Mouse (Mus musculus) adrenal gland, adult 8-10 months (tissue): ENCODE results near the gene Galm. TPM values are rescaled to one million over a fixed set of nuclear protein-coding genes. Genes with fewer than 3 reads are reported as not detected.
"Not testable (repeated sequence)": the region's sequence is repeated elsewhere in the genome, so short reads cannot be mapped to it uniquely, and the experiment has no call there.

Experiments used
- DNase-seq: peaks from one replicate; pipeline ENCODE4 v3.0.0; 2022
- total RNA-seq, 4 experiments: library from RNA; stranded (reverse); gene quantifications; 2 replicates each; pipeline ENCODE4 v1.2.4; 2022

Gene Galm
- total RNA-seq, 4 experiments from 2014 or later, result 12.7 to 18.1 (median 14.4) TPM

DNA sequence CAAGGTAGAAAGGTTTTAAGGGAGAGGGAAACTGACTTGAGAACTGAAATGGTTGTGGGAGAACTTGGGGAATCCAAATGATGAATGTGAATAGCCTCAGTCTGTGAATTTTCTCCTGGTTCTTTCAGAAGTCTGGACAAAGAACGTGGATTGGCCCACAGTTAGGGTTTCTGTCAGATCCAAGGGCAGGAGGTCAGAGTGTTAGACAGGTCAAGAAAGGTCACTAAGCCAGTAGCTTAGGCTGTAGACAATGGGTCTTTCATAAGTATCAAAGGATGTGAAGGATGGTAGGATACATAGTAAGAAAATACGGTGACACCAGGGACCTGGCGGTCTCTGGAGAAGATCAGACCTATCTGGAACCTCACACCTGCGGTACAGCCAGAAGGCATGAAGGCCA lies 40.2 kb downstream of the Galm start:
- DNase-seq, result no peak

DNA sequence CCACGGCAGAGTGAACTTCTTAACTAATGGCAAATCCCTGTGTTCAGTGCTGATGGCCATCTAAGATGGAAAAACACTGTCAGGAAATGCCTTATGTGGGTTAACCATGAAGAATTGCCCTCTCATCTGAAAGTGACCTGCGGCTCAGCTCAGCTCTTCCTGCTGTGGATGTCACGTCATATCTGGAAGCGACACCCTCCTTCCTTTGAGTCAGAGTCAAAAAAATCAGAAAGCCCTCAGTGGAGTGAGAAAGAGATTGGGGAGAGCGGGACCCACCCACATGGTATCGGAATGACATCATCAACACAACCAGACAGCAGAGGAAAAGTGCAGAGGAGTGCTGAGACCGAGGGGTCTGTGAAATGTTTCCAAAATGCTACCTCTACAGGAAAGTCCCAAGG lies 40.6 kb downstream of the Galm start:
- no peak for DNase-seq

DNA sequence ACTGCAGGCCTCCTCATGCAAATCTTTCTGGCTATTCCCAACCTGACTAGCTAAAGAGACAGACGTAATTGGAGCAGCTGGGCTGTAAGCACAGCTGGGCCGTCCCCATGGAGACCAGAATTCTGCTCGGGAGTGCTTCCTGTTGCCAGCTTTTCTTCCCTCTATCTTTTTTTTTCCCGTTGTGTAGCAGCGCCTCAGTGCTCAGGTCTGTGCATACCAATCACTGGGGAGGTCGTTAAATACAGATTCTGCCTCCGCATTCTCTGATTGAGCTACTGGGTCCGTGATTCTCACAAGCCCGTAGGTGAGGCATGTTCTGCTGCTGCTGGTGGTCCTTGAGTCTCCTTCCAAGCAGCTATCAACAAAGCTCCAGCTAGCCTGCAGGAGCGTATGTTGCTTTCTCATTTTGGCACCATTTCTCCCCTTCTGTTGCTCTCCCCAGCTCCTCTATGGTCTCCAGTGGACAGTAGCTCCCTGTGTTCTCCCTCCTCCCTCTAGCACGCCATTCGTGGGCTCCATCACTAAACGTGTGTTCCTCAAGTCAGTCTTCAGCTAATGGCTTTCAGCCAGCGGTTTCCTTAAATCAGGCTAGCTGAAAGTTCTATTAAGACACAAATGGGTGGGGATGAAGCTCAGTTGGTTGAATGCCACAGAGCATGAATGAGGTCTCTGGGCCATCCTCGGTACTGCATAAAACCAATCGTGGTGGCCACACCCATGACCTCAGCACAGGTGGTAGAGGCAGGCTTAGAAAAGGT lies 41.3 kb downstream of the Galm start:
- no peak for DNase-seq

DNA sequence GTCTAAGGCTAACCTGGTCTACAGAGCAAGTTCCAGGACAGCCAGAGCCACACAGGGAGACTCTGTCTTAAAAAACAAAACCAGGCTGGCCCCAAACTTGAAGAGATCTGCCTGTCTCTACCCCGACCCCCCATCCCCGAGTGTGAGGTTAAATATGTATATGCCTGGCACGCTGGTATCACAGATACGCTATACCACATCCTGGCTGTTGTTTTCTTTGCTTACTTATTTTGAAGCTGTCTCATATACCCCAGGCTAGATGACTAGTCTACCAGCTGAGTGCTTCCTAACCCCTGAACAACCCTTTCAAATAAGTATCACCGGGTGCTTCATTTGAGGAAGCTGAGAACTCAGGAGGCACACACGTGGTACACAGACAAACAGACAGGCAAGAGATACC lies 42.5 kb downstream of the Galm start:
- no peak for DNase-seq

DNA sequence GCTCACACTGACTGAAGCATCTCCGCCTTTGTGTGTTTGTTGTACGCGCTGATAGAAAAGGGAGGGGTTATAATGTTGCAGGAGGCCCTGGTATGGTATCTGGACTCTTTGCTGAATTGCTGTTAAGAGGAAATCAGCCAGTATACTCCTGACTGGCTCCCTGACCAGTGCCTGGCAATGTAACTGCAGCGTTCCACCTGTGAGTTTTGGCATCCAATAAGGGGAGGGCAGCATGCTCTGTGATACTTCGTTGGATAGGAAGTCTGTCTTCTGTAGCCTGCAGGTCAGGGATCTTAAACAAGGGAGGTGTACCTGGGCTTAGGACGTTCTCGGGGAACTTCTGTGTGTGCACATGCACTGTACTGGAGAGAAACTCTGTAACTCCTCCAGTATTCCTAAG lies 43.7 kb downstream of the Galm start:
- DNase-seq, result no peak

DNA sequence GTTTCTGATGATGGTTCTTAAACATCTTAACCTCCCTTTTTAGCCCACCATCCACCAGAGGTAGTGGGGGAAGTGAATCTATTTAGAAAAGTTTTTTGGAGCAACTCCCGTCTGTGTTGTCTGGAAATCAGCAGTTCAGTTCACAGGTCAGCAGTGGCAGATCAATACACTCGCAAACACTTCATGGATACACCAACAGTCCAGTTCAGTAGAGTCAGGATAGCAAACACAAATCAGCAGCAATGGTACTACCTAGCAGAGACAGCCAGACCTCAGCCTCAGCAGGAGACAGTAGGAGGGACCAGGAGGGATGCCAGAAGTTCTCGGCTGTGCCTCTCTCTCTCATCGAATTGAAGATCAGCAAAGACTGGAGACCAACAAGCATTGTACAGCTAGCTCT lies 44.7 kb downstream of the Galm start:
- DNase-seq, result no peak

DNA sequence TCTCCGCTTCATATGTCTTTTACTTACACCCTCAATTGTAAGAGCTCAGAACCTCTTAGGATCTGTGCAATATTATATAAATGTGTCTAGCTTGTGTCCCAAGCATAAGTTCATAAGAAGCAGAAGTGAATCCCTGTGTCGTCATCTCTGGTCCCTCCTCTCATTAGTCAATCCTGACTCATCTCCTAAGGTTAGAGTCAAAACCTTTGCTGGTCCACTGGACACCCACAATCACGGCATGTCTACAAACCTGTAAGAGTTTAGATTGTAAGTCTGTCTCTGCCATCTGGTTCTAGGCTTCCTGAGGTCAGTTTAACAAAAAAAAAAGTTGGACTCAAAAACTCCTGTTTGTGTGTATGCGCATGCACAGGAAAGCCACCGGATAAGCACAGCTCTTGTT lies 45.5 kb downstream of the Galm start:
- DNase-seq, result no peak

DNA sequence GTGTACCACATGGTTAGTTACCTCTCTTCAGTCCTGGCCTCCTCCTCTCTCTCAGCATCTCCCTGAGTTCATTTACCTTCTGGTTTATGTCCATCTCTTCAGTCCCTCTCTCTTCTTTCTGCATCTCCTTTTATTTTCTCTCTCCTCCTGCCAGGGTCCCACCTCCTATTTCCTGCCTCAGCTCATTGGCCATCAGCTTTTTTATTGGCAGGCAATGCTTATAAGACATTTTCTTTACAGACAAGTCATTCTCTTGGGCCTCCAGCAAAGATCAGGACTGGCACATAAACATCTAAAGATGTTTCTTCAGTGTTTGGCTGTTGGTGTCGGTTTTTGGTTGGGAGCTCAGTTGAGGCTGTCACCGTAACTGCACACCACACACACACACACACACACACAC lies 46.4 kb downstream of the Galm start:
- DNase-seq, result no peak

DNA sequence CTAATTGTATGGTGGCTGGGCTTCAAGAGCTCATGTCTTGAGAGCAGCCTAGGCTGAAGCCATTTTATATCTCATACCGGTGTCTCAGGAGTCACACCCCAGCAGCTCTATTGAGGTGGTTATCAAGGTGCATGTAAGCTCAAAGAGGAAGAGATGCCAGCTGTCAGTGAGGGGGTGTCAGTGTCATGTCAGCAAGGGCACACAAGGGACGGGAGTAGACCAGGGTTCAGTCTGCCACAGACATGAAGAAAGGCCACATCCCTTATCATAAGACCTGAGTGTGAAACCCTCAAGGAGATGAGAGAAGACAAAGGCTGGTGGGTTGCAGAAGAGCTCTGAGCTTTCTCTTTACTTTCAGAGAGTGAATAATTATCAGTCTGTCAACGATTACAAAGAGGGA lies 46.9 kb downstream of the Galm start:
- no peak for DNase-seq

DNA sequence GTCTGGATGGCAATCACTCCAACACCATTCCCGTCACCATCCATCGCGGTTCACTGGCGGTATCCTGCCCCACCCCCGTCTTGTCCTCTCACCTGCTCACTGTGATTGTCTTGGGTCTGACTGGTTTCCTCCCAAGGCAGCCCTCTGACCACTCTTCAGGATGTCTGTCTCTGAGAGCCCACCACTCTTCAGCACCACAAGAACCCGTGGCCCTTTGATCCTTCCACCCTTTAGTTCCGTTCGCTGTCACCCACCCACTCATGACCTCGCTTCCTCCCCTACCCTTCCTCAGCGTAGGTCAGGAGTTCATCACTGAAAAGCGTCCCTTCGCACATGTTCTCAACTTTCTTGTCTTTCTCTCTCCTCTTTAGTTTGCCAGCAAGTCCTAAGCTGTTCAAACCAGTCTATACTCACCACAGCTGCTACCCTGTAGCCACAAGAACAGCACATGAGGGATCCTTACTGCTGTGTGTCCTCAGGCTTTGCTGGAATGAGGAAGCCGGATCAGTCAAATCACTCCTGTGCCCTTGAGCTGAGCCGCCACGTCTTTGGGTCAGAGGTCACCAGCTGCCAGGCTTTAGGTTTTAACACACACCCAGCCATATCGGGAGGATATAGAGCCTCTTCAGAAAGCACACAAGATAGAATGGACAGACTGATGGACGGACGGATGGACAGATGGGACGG lies 47.6 kb downstream of the Galm start:
- DNase-seq, result no peak

DNA sequence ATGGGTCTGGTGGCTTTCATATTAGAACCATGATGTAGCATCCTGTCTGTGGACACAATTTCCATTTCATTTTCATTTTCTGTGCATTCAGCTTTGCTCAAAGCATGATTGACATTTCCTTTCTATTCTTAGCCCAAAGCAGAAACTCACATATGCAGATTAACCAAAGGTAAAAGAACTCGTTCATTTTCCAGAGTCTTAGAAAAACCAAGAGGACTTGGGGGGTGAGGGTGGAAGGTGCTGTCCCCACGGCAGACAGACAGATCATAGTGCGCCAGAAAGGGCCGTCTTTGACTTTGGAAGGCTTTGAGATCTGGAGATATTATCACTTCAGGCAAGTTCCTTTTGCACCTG lies 48.1 kb downstream of the Galm start:
- no peak for DNase-seq

DNA sequence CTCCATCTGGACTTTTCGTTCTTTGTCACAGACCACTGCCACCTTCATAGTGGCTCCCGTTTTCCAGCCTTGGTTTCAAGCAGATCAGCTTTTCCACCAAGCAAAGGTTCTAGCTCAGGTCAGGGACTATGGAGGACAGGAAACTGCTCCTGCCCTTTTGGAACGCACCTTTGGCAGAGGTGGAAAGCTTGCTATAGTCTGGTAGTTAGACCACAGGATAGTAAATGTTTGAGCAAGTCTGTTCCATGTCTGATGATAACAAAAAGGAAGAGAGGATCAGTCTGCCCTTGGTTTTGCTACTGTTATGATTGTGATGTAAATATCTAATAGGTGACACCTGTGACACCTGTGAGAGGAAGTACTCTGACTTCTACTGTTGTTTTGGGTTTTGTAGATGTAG lies 48.7 kb downstream of the Galm start:
- no peak for DNase-seq

DNA sequence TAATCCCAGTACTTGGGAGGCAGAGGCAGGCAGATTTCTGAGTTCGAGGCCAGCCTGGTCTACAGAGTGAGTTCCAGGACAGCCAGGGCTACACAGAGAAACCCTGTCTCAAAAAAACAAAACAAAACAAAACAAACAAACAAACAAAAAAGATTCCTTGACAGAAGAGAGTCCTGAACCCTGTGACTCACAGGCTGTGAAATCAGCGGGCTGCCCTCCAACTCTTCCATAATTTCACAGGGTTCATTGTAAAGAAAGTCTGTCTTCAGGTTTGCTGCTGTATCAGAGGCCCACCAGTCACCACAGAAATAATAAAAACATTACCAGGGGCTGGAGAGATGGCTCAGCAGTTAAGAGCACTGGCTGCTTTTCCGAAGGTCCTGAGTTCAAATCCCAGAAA lies 51.6 kb downstream of the Galm start:
- DNase-seq, result not testable (repeated sequence)

DNA sequence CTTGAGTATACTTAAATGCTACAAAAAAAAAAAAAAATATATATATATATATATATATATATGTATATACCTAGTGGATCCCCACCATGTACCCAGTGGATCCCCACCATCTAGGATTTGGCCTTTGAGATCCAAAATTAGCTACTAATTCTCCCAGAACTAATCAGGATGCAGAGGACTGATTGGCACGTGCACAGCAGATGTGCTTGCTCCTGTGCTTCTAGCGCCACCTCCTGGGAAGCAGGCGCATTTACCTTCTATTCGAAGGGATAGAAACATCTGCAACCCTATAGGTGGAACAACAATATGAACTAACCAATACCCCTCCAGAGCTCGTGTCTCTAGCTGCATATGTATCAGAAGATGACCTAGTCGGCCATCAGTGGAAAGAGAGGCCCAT lies 52.7 kb downstream of the Galm start:
- DNase-seq, result peak; percentile 54

DNA sequence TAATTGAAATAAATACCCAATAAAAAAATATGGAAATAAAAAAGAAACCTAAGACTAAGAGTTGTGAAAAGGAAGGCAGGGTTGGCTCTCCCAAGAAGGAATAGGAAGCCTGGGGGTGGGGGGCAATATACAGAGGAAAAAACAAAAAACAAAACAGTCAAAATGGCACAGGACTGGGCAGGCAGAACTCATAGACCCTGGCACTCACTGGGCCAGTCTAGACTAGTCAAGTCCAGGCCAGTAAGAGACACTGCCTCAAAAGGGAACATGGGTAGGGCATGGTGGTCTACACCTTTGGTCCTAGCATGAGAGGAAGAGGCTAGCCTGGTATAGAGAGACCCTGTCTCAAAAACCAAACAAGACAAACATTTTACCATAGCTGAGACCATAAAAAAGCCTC lies 53.2 kb downstream of the Galm start:
- DNase-seq, result no peak

DNA sequence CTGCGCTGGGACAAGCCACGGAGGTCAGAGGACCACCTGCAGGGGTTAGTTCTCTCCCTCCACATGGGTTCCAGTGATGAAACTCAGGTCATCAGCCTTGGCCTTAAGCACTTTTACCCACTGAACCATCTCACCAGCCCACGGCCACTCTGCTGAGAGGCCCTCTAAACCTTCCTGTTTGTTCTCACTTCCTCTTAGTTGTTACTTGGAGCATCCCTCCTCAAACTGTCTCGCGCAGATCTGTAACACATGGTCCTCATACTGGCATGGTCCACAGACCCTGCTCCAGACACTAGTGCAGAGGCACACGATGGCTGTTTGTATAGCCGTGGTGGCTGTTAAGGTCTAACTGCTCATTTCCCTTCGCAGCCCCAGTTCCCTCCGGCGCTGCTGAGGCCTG lies 56.3 kb downstream of the Galm start:
- no peak for DNase-seq

DNA sequence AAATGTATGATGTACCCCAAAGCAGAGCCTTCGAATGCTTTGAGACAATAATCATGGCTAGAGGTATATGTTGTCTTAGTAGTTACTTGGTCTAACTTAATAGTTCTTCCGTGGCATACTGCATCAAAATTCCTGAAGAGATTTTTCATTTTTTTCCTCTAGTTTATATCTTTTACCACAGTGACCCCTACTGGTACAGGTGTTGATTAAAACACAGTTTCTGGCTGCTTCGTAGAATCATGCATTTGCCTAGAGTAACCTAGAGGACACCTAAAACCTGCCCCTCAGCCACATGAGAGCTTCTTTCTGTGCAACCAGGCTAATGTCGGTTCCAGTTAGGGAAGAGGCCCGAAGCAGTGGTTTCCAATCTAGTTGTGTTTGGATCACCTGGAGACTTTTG lies 65.8 kb downstream of the Galm start:
- no peak for DNase-seq

DNA sequence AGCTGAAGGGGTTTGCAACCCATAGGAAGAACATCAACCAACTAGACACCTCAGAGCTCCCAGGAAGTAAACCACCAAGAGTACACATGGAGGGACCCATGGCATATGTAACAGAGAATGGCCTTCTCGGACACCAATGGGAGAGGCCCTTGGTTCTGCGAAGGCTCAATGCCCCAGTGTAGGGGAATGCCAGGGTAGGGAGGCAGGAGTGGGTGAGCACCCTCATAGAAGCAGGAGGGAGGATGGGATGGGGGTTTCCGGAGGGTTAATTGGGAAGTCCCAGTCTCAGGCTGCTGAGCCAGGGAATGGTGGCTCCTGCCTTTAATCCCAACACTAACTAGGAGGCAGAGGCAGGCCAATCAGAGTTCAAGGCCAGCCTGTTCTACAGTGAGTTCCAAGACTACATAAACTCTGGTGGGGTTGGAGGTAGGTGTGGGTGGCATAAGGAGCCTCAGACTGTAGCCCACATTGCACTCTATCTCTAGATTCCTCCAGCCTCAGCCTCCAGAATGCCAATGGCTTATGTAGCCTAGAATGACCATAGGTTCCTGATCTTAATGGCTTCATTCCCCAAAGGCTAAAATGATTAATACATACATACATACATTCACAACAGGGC lies 72.0 kb downstream of the Galm start:
- no peak for DNase-seq

DNA sequence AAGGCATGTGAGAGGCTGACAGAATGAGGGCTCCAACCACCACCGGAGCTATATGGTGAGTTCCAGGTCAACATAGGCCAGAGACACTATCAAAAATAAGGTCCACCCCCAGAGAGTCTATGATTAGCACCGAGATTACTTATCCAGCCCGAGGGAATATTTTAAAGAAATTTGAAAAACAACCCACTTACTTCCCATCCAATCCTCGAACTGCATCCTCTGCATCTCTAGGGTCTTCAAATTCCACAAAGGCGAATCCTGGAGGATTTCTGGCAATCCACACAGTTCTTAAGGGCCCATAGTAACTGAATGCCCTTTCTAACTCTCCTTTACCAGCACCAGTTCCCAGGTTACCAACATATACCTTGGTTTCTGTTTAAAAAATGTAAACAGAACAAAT lies 78.4 kb downstream of the Galm start:
- no peak for DNase-seq

DNA sequence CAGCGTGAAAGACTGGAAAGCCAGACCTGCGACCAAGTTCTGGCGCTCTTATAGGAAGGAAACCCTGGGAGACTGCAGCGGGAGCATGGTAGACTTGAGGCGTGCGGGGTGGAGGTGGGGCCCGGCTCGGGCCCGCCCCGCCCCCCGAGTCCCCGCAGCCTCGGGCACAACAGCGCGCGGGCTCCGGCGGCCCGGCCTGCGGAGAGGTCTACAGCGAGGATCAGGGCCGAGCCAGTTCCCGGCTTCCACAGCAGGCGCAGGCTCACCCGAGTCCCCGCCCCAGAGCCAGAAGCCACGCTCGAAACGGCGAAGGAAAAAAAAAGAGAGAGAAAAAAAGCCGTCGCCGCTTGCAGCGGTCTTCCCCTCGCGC lies 79.0 kb downstream of the Galm start:
- no peak for DNase-seq

DNA sequence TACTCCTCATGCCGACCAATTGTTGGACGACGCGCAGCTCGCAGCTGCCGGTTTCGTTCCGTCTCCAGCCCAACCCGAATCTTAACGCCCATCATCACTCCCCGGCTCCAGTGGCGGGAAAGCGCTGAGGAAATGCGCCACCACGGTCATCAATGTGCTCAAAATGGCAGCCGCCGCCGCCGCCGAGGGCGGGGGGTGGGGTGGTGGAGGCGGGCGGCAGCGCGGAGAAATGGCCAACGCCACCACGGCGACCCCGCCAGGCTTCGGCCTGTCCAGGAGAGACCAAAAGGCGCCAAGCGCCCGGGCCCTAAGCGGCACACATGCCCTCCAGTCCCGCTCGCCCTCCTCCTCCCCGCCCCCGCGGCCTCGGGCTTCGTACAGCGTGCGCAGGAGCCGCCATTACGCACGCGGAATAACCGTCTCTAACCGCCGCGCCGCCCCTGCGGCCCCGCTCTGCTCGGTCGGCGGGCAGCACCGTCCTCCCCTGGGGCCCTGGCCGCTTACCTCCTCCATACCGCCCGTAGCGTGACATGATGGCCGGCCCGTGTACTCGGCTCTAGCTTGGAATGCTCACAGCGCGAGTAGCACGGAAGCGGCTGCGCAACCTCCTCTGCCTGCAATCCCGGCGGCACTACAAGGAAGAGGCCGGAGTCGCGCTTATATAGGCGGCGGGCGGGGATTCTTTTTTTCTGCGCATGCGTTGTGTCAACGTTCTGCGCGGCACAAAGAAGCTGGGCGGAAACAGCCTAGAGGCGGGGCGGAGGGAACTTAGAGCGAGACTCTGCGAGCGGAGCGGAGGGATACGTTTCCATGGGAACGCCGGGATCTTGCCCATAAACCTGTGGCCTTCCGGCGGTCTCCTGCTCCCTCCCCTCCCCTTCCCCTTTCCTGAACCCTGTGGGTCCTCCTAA lies 79.7 kb downstream of the Galm start, which contains the start of the genes Srsf7 and Ttc39d:
TSS of gene Srsf7 (minus strand) at position 637 of the 911 bp plus-strand sequence.
TSS of gene Ttc39d (plus strand) at position 790 of the 911 bp plus-strand sequence.
- DNase-seq, result peak; percentile 97

DNA sequence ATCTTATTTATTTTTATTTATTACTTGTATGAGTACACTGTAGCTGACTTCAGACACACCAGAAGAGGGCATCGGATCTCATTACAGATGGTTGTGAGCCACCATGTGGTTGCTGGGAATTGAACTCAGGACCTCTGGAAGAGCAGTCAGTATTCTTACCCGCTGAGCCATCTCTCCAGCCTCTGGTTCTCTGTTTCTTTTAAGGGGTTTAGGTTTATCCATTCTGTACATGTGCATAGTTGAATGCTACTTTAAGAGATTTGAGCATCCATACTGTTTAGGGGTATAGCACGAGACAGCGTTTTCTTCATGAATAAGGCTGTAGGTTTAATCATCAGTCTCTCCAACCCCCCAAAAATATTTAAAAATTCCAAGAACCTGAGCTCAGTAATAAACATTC lies 86.7 kb downstream of the Galm start:
- DNase-seq, result not testable (repeated sequence)

DNA sequence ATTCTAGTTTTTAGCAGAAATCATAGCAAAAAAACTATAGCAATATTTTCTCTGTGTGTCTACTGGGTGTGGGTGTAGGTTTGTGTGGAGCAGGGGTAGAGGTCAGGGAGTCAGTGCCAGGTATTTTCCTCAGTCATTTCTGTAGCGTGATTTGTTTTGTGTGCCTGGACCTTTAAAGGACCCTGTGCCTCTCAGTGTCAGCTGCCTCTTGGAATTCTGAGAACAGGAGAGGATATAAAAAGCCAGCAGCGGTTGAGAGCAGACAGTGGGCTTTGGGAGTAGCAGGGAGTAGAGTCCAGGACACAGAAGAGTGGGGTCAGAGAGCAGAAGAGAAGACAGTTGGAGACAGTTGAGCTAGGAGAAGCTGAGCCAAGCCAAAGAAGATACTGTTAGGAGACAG lies 92.9 kb downstream of the Galm start:
- DNase-seq, result no peak
